Mouse (Mus musculus): ENCODE measurements at regions not wholly inside any gene's neighbourhood (a gene's known extent, or its start where the extent isn't known, plus 50 kb on each side); places are given as distances from the start of the nearest gene placed in this dataset.

GRCm38 (mm10) chr7:117127728-117128127 is 253.1 kb upstream of the Xylt1 start:
- DNase-seq: no peak

GRCm38 (mm10) chr7:117134869-117135268 is 245.9 kb upstream of the Xylt1 start:
- no peak for DNase-seq

GRCm38 (mm10) chr7:117138681-117139080 is 242.1 kb upstream of the Xylt1 start:
- DNase-seq: no peak

- peak; percentile 12 to 49 for DNase-seq
These were observed 241.4 kb upstream of the Xylt1 start for GRCm38 (mm10) chr7:117139245-117139970.

GRCm38 (mm10) chr7:117139971-117140247 is 240.9 kb upstream of the Xylt1 start:
- DNase-seq: no peak

- no peak for DNase-seq
These were observed 234.0 kb upstream of the Xylt1 start for GRCm38 (mm10) chr7:117146809-117147208.

- no peak for DNase-seq
These were observed 230.4 kb upstream of the Xylt1 start for GRCm38 (mm10) chr7:117150355-117150754.

GRCm38 (mm10) chr7:117153826-117154550 is 226.8 kb upstream of the Xylt1 start:
- no peak for DNase-seq

- DNase-seq: no peak
These were observed 219.4 kb upstream of the Xylt1 start for GRCm38 (mm10) chr7:117161193-117161908.

- DNase-seq: no peak
These were observed 205.9 kb upstream of the Xylt1 start for GRCm38 (mm10) chr7:117174811-117175422.

- DNase-seq: no peak
These were observed 196.8 kb upstream of the Xylt1 start for GRCm38 (mm10) chr7:117184011-117184410.

GRCm38 (mm10) chr7:117185891-117186290 is 194.9 kb upstream of the Xylt1 start:
- DNase-seq: no peak

GRCm38 (mm10) chr7:117196611-117197010 is 184.2 kb upstream of the Xylt1 start:
- DNase-seq: no peak

GRCm38 (mm10) chr7:117226294-117226693 is 154.5 kb upstream of the Xylt1 start:
- no peak for DNase-seq

- DNase-seq: no peak
These were observed 151.2 kb upstream of the Xylt1 start for GRCm38 (mm10) chr7:117229619-117230018.

GRCm38 (mm10) chr7:117256819-117257218 is 124.0 kb upstream of the Xylt1 start:
- DNase-seq: no peak

- no peak for DNase-seq
These were observed 122.2 kb upstream of the Xylt1 start for GRCm38 (mm10) chr7:117258557-117258956.

- DNase-seq: no peak
These were observed 121.6 kb upstream of the Xylt1 start for GRCm38 (mm10) chr7:117259151-117259550.

GRCm38 (mm10) chr7:117259674-117260294 is 121.0 kb upstream of the Xylt1 start:
- no peak for DNase-seq

- DNase-seq: no peak
These were observed 120.2 kb upstream of the Xylt1 start for GRCm38 (mm10) chr7:117260596-117260995.

GRCm38 (mm10) chr7:117263126-117263525 is 117.7 kb upstream of the Xylt1 start:
- no peak for DNase-seq

- DNase-seq: no peak
These were observed 116.4 kb upstream of the Xylt1 start for GRCm38 (mm10) chr7:117264341-117264740.

GRCm38 (mm10) chr7:117268096-117268495 is 112.7 kb upstream of the Xylt1 start:
- DNase-seq: peak in 1 of 2 experiments; percentile 22

All from cerebellum, postnatal 25 days (tissue).